Mouse (Mus musculus): ENCODE data around the gene Spock1.

The Spock1 gene

DNA sequence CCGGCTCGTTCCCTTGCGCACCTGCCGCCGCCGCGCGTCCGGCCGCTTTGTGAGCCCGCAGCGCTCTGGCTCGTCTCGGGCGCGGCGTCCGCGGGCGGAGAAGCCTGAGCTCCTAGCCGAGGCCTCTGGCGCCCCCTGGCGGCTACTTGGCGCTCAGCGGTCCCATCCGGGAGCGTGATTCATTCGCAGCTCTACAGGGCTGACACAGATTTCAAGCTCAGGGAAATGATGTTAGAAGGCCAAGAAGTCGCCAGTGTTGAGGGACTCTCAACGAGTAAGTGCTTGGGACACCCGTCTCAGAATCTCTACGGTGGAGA is at the start of gene Spock1:
Gene Spock1 (minus strand): TSS at position 67 of the 317 bp plus-strand sequence.
- peak; percentile 82 for ATAC-seq (ENCODE audit: insufficient number of reproducible peaks, low FRiP score, low TSS enrichment)

DNA sequence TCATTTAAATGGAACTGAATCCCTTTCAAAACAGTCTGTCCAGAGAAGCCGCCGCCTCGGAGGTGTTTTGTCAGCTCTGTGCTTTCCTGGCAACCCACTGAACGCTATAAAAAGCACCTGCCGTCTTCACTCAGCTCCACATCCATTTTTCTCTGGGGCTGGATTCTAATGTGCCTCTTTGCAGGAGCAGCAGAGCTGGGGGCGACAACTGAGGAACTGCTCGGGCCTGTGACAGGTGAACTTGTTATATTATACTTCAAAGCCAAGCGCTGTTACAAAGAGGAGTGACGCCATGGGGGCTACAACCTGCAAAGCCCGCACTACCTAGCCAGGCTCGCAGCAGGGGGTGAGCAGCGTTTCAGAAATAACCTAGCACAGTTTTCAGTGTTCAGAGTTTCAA is 42.0 kb upstream of the Spock1 start:
- peak; percentile 26; the same call in 1 of the 2 replicates for ATAC-seq (ENCODE audit: insufficient number of reproducible peaks, low FRiP score, low TSS enrichment)

DNA sequence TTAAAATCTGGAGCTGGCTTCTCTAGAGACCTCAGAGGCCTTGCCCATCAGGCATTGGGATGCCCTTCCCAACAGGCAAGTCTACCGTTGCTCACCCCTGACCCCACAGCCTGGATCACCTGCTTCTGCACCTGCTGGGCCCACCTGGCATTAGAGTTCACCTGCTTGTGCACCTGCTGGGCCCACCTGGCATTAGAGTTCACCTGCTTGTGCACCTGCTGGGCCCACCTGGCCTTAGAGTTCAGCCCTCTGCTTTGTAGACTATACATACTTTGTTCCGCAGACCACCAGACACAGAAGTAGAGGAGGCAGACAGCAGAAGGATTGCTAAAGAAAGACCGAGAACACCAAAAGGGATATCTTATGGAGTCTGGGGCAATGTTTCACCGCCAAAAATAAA is 41.4 kb upstream of the Spock1 start:
- peak; percentile 37 for ATAC-seq (ENCODE audit: insufficient number of reproducible peaks, low FRiP score, low TSS enrichment)

DNA sequence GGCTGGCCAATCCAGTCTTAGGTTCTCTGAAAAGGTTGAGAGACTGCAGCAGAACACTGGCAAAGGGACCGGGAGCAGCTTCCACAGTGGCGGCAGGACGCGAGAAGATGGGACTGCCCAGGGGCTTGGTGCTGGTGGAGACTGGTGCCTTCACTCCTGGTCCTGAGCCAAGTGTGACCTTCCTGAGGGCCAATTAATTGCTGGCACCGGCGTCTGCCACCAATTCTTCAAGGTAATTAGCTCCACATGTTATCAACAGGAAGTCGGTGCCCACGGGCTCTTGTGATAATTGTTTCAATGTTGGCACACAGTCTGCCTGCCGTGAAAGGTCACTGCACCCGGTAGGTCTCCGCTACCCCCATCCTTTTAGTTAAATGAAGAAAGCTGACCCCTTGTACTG is 37.1 kb upstream of the Spock1 start:
- peak; percentile 69 for ATAC-seq (ENCODE audit: insufficient number of reproducible peaks, low FRiP score, low TSS enrichment)

DNA sequence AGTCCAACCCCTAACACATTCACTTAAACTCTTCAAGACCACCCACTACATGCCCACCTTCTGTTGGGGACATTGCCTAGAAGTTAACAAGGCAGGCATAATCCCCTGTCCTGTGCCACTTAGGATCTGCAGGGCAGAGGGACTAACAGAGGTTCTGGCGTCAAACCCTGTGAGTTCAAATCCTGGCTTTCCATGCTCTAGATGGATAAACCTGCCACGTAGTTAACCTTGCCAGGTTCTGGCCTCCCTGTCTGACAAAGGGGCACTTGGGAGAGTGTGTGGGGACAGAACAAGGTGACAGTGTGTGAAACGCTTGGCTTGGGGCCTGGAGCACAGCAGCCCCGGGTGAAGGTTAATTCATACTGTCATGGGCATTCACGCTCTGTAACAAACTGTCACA is 36.3 kb upstream of the Spock1 start:
- ATAC-seq (ENCODE audit: insufficient number of reproducible peaks, low FRiP score, low TSS enrichment): no peak

DNA sequence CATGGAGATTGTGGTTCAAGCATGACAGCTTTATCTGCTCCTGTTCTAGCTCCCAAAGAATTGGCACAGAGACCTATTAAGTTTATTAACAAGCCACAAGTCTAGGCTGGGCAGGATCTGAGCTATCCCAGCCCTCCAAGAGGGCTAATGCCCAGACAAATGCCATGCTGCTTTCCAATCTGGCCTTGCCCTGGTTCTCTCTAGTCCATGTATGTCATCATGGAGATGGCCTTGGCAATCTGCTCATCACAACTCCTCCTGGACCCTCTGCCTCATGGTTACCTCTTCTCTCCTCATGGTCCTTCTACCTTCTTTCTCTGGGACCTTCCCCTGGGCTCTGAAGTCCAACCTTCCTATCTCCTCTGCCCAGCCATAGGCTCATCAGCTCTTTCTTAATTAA is 35.8 kb upstream of the Spock1 start:
- ATAC-seq (ENCODE audit: insufficient number of reproducible peaks, low FRiP score, low TSS enrichment): no peak

DNA sequence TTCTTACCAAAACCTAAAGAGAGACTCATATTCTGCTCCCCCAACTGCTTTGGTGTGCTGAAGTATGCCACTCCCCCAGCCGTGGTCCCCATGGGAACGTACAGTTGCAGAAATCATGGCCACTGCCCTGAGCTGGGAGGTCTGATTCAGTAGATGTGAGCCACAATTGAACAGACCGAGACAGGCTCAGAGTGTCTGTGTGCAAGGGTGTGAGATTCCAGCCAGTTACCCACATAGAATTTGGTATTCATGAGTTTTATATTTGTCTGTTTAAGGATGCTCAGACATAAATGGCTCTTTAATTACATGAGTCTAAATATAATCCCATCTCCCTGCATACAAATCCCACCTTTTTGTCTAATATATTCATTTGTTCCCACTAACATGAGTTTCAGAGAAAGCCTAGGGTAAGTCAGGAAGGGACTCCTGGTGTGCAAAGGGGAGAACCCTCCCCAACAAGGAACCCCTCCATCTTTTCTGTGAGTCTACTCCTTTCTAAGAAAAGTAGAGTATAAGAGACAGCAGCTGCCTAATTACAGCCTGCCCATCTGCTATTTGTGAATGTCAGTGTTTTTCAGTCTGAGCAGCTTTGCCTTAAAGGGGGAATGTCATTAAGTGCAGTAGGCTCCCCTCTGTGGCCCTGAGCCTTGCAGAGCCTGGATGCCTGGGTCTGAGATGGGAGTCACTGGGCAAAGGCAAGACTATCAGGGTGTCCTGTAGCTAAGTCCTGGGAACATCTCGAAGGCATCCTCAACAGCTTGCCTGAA is 29.5 kb upstream of the Spock1 start:
- no peak for ATAC-seq (ENCODE audit: insufficient number of reproducible peaks, low FRiP score, low TSS enrichment)

DNA sequence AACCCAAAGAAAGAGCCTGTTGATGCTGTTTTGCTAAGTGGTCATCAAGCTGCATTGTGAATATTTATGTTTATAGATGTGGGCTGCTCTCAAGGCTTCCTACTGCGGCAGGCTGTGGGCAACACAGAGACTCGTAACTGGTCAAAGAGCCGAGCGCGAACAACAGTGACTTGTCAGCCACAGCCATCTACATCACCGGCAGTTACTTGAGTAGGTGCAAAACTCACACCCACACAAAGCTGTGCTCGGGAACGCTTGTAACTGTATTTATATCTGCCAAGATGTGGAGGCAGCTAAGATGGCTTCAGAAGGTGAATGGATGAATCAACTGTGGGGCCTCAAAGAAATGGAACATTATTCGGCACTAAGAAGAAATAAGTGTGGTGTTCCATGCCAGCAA is 23.9 kb upstream of the Spock1 start:
- no peak for ATAC-seq (ENCODE audit: insufficient number of reproducible peaks, low FRiP score, low TSS enrichment)

DNA sequence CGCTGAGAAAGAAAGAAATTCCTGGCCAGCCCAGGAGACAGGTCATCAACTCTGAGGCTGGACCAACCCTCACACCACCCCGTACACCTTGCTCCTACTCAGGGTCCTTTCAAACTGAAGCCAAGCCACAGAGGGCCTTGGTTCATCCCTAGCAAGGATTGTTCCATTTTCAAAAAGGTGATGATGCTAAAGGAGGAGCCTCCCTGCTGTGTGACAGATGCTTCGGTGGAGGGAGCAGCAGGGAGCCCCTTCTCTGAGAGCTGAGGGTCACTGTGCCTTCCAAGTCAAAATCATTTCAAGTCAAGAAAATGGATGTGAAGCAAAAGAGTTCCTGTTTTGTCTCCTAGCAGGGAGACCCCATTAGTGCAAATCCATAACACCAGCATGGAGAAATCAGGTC is 23.2 kb upstream of the Spock1 start:
- ATAC-seq (ENCODE audit: insufficient number of reproducible peaks, low FRiP score, low TSS enrichment): peak; percentile 83

DNA sequence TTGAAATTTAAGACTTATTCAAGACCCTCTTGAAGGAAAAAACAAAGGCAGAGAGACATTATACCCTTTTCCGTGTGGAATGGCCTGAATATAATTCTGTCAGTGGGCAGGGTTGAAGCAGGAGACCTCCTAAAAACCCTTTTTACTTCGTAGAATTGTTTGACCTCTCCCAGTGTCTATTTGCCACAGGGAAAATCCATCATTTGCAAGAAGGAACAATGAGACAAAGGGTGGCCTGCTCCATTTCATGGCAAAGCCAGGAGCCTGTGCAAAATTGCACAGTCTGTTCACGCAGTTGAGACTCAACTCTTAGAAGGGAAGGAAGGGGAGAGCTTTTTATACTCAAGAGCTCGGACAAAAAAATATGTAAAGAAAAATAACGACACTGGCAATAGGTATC is 22.6 kb upstream of the Spock1 start:
- ATAC-seq (ENCODE audit: insufficient number of reproducible peaks, low FRiP score, low TSS enrichment): no peak

DNA sequence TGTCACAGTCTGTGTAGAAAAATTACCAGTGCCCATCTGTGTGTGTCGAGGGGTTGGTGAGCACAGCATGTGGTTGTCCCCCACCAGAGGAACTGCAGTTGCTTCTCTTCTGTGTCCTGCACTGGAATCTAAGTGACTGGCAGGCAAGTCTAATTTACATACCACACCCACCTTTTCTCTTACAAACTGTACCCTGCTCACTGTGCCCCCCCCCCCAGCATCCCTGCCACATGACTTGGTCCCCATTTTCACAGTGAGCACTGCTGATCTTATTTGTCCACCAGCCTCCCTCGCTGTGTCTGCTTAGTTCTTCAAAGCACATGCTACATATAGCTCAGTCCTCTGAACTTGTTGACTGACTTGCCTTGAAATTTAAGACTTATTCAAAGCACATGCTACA is 22.2 kb upstream of the Spock1 start:
- no peak for ATAC-seq (ENCODE audit: insufficient number of reproducible peaks, low FRiP score, low TSS enrichment)

DNA sequence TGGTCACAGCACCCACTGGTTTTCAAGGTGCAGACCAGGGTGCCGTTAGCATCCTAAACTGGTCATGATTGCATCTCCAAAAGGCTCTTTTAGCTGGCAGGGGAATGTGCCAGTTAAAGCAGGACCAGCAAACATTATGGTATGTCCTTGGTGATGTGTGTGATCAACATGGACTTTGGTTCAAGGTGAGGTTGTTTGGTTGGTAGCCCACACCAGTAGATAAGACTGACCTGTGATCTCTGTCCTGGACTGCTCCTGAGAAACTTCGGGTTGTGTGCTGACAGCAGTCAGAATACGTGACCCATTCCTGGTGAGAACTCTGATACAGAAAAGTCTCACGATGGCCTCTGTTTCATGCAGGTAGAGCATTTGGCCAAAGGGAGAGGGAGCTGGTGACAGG is 11.8 kb upstream of the Spock1 start:
- ATAC-seq (ENCODE audit: insufficient number of reproducible peaks, low FRiP score, low TSS enrichment): no peak

DNA sequence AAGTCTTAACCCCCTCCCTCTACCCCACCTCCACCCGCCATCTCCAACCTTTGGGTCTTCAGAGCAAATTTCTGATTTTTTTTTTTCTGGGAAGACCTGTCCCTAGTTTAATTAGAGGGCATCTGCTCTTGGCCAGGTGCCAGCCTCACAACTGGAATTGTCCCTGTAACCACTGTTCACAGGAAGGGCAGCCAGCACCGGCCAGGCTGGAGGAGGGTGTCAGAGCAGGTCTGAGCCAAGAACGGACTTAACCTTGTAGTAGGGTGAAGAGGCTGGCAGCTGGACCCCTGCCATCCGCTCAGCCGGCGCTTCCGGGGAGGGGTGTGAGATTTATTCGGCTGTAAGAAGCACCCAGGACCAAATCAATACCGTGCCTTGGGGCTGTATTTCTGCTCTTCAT is 3.0 kb upstream of the Spock1 start:
- ATAC-seq (ENCODE audit: insufficient number of reproducible peaks, low FRiP score, low TSS enrichment): no peak

DNA sequence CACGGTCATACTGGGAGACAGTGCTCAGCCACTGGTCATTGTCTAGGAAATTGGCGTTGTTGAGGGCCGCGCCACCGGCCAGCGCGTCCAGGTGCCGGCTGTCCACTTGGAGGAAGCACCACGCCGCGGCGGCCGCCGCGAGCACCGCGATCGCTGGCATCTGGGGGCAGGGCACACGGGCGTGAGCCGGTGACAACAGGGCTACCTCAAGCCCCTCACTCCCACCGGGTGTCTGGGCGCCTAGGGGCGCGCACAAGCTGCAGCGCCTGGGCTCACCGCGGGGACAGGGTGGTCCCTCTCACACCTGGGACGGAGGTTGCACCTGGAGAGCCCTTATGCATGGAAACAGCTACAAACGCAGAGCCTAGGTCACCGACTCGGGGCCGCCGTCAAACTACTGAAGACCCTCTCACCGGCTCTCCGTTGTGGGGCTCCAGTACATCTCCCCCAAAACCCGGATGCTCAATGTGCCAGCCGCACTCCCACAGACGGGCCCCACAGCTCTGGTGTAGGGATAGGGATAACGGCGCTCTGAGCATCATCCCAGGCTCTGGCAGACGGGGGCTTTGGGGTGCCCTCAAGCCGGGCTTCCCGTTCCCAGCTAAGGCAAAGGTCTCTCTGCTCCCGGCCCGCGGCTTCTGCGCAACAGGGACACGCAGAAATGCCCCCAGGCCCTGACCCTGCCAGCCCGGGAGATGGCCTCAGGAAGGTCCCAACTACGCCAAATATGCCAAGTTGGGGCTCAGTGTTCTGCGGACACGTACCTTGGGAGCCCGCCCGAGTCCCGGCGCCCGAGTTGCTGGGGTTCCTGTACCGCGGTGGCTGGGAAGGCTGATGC is 485 bp downstream of the Spock1 start:
- ATAC-seq (ENCODE audit: insufficient number of reproducible peaks, low FRiP score, low TSS enrichment): peak; percentile 64

DNA sequence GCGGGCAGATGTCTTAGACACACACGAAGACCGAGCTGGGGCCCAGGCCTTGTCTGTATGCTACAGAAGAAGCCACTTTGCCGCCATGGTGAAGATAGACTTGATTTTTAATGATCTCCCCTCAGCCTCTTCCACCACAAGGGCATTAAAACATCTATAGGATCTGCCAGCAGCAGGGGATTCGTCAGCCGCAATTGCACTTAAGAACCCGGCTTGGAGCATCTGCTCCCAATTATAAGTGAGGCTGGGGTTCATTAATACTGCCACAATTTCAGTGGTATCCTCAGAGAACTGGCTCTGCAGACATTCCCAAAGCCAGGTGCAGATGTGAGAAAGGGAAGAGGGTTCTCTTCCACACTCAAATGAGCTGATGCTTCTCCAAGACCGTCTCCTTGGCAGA is 13.5 kb downstream of the Spock1 start:
- ATAC-seq (ENCODE audit: insufficient number of reproducible peaks, low FRiP score, low TSS enrichment): no peak

DNA sequence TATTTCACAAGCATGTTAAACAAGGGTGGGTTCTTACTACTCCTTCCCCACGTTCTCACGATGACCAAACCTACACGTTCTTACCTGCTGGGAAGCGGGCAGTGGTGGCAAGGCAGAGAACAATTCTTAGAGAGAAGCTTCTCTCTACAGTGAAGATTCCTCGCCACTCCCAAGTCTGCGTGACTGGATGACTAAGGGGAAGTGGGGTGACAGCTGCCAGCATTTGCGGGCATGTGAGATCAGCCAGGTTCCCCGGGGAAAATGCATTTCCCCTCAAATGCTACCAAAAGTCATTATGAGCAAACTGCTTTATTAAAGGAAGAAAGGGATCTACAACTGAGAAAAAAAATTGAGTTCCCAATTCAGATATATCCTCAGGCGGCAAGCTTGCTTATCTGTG is 18.4 kb downstream of the Spock1 start:
- ATAC-seq (ENCODE audit: insufficient number of reproducible peaks, low FRiP score, low TSS enrichment): no peak

DNA sequence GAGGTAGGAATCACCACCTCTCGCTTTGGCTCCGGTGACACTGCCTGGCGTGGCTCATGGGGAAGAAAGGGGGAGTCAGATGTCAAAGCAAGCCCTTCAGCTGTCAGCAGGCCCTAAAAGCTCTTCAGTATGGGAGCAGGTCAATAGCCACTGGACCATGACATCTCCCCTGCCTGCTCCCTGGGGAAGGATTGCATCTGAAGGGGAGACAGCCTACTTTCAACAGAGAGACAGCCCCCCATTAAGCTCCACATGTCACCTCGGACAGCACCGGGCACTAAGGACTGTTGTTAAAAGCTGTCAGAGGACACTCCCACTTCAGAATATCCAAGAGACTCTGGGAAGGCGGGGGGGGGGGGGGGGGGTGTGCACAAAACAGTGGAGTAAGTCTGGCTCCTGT is 19.1 kb downstream of the Spock1 start:
- no peak for ATAC-seq (ENCODE audit: insufficient number of reproducible peaks, low FRiP score, low TSS enrichment)

DNA sequence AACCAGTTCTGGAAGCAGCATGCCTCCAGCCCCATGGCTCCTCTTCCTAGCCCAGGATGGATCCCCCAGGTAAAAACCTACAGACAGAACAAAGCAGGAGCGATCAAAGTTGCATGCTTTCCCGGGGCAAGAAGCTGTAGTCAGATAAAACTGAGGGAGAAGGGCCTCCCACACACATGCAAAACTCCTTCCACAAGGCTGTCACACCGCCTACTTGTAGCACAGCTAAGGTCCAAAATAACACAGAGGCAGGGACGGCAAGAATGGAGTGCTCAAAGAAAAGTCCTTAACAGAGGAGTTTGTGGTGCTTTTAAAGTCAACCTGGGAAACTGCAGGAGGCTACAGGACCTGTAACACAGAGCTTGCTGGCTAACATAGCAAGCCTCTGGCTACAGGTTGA is 28.3 kb downstream of the Spock1 start:
- no peak for ATAC-seq (ENCODE audit: insufficient number of reproducible peaks, low FRiP score, low TSS enrichment)

DNA sequence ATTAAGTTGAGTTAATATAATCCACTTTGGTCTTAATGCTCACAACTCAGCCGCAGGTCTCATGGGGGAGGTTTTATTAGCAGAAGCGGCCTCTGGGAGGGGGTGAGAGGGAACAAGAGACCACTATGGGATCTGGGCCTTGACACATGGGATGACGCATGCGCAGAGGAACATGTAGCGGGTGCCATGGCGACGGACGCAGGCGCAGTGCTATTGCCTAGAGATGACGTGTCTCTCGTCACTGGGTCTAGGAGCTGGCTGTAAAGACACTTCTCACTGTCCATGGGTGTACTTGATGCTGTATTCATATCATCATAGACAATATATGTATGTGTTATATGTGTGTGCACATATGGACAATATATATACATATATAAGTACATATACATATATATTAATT is 29.3 kb downstream of the Spock1 start:
- ATAC-seq (ENCODE audit: insufficient number of reproducible peaks, low FRiP score, low TSS enrichment): no peak

DNA sequence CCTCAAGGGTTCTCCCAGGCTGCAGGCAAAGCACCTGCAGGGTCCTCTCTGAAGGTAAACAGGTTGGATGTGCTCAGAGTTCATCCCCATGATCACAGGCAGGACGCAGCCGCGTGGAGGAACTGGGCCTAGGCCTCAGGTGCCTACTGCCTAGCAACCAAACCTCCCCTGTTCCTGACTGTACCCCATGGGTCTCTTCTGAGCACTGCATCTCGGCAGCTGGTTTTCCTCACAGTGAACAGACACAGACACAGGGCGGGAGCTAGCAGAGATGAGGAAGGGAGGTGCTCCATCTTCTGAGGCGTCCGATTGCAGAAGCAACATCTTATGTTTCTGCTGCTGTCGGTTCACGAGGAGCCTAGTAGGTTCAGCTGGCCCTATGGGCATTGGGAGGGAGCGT is 30.4 kb downstream of the Spock1 start:
- no peak for ATAC-seq (ENCODE audit: insufficient number of reproducible peaks, low FRiP score, low TSS enrichment)

DNA sequence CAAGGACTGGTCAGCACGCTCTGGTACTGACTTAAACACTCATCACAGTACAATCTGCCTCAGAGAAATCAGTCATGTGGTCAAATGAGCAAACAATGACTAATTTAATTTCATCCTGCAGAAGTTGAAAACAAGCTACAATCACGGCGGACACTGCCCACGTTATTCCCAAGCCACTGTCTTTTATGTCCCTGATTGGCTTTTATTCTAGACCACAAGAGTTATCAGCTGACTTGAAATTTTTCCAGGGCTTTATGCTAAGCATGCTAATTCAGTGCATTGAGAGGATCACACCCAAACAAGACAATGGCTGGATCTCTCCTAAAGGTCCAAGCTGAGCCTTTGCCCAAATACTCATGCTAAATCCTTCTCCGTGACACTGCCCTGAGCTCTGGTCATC is 31.2 kb downstream of the Spock1 start:
- ATAC-seq (ENCODE audit: insufficient number of reproducible peaks, low FRiP score, low TSS enrichment): no peak

DNA sequence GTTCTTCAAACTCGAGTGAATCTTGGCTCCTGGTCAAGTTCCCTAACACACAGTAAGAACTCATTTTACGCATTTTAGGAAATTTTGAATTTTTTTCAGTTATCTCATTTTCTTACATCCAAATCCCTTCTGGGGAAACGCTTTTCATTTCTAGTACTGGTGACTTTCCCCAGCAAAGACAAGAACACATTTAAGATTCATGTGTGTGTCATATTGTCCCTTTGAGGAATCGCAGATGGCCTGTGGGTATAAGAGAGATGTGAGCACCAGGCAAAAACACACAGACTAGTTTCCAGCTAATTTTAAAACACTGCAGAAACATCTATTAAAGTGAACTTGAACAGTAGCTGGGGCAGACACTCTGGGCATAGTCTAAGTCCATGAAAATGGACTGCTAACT is 38.1 kb downstream of the Spock1 start:
- no peak for ATAC-seq (ENCODE audit: insufficient number of reproducible peaks, low FRiP score, low TSS enrichment)
